Mouse (Mus musculus): ENCODE results near the gene Tssc4. TPM values are rescaled to one million over a fixed set of nuclear protein-coding genes. Genes with fewer than 3 reads are reported as not detected.

Gene Tssc4
- total RNA-seq, 1 experiment, result 51.0 TPM

- Histone ChIP-seq H3K9ac (ENCODE audit: insufficient read depth, low read depth, low read length, poor library complexity, severe bottlenecking) (no peak overlapping the region), H3K9me3 (ENCODE audit: control insufficient read depth, insufficient read depth, low read depth, low read length) (no peaks in the 10 kb centered on the region), H3K27ac (ENCODE audit: insufficient read depth, low read depth, low read length, poor library complexity, severe bottlenecking) (no peak overlapping the region), H3K36me3 (ENCODE audit: control insufficient read depth, insufficient read depth, low read length, poor library complexity, severe bottlenecking) (no peaks in the 10 kb centered on the region), H3K4me1 (ENCODE audit: control insufficient read depth in 2 of 2, insufficient read depth in 2 of 2, low read length in 2 of 2, poor library complexity in 1 of 2) (no peaks in the 10 kb centered on the region; a peak in 1 of 4 replicates), H3K4me3 (ENCODE audit: insufficient read depth in 1 of 2, low read depth in 1 of 2, low read length in 2 of 2, poor library complexity in 1 of 2, severe bottlenecking in 1 of 2) (no peak overlapping the region)
- no peak for TF ChIP-seq ZC3H11A (IDR thresholded peaks at IDR 0.05; ENCODE audit: borderline replicate concordance, low read depth, low read length)
- TF ChIP-seq HCFC1 (IDR thresholded peaks at IDR 0.05; ENCODE audit: borderline replicate concordance, insufficient read depth, low read length), result no peak
- no peak for TF ChIP-seq MAFK (IDR thresholded peaks at IDR 0.05; ENCODE audit: insufficient read depth, low read depth, low read length)
- TF ChIP-seq CHD2 (IDR thresholded peaks at IDR 0.05; ENCODE audit: low read depth, low read length), result no peak
- no peak for TF ChIP-seq ZNF384 (IDR thresholded peaks at IDR 0.05; ENCODE audit: low read depth, low read length)
- DNase-seq (ENCODE audit: low read depth, low spot score), result no peak
- in situ Hi-C loops (cut with MboI; ENCODE audit: low sequenced_read_pairs in 2 of 2, unreplicated experiment in 2 of 2), result no loop called here
These were observed 42.7 kb downstream of the Tssc4 start for GRCm38 (mm10) chr7:143111719-143112118.

- in situ Hi-C loops (cut with MboI; ENCODE audit: low sequenced_read_pairs in 2 of 2, unreplicated experiment in 2 of 2), result no loop called here
- TF ChIP-seq ZNF384 (IDR thresholded peaks at IDR 0.05; ENCODE audit: low read depth, low read length), result no peak
- no peak for TF ChIP-seq MAFK (IDR thresholded peaks at IDR 0.05; ENCODE audit: insufficient read depth, low read depth, low read length)
- no peak for TF ChIP-seq CHD2 (IDR thresholded peaks at IDR 0.05; ENCODE audit: low read depth, low read length)
- no peak for TF ChIP-seq ZC3H11A (IDR thresholded peaks at IDR 0.05; ENCODE audit: borderline replicate concordance, low read depth, low read length)
- no peak for TF ChIP-seq HCFC1 (IDR thresholded peaks at IDR 0.05; ENCODE audit: borderline replicate concordance, insufficient read depth, low read length)
- no peak overlapping the region for H3K9ac ChIP-seq (ENCODE audit: insufficient read depth, low read depth, low read length, poor library complexity, severe bottlenecking)
- no peak overlapping the region for H3K27ac ChIP-seq (ENCODE audit: insufficient read depth, low read depth, low read length, poor library complexity, severe bottlenecking)
- peaks cover 0 to 2% of the 10 kb centered on the region in 2 experiments; a peak in 2 of 4 replicates for H3K4me1 ChIP-seq (ENCODE audit: control insufficient read depth in 2 of 2, insufficient read depth in 2 of 2, low read length in 2 of 2, poor library complexity in 1 of 2)
- H3K36me3 ChIP-seq (ENCODE audit: control insufficient read depth, insufficient read depth, low read length, poor library complexity, severe bottlenecking), result no peaks in the 10 kb centered on the region
- H3K9me3 ChIP-seq (ENCODE audit: control insufficient read depth, insufficient read depth, low read depth, low read length), result no peaks in the 10 kb centered on the region
- DNase-seq (ENCODE audit: low read depth, low spot score), result no peak
- H3K4me3 ChIP-seq (ENCODE audit: insufficient read depth in 1 of 2, low read depth in 1 of 2, low read length in 2 of 2, poor library complexity in 1 of 2, severe bottlenecking in 1 of 2), result no peak overlapping the region
These were observed 43.3 kb downstream of the Tssc4 start for GRCm38 (mm10) chr7:143112395-143112794.

GRCm38 (mm10) chr7:143114773-143115172 lies 45.7 kb downstream of the Tssc4 start:
- no peak overlapping the region for H3K27ac ChIP-seq (ENCODE audit: insufficient read depth, low read depth, low read length, poor library complexity, severe bottlenecking)
- H3K9ac ChIP-seq (ENCODE audit: insufficient read depth, low read depth, low read length, poor library complexity, severe bottlenecking), result no peak overlapping the region
- peaks cover 2 to 16% of the 10 kb centered on the region in 2 experiments; a peak in 3 of 4 replicates for H3K4me1 ChIP-seq (ENCODE audit: control insufficient read depth in 2 of 2, insufficient read depth in 2 of 2, low read length in 2 of 2, poor library complexity in 1 of 2)
- no peaks in the 10 kb centered on the region for H3K9me3 ChIP-seq (ENCODE audit: control insufficient read depth, insufficient read depth, low read depth, low read length)
- no peak for DNase-seq (ENCODE audit: low read depth, low spot score)
- in situ Hi-C loops (cut with MboI; ENCODE audit: low sequenced_read_pairs in 2 of 2, unreplicated experiment in 2 of 2), result no loop called here
- H3K36me3 ChIP-seq (ENCODE audit: control insufficient read depth, insufficient read depth, low read length, poor library complexity, severe bottlenecking), result no peaks in the 10 kb centered on the region
- H3K4me3 ChIP-seq (ENCODE audit: insufficient read depth in 1 of 2, low read depth in 1 of 2, low read length in 2 of 2, poor library complexity in 1 of 2, severe bottlenecking in 1 of 2), result no peak overlapping the region
- TF ChIP-seq HCFC1 (IDR thresholded peaks at IDR 0.05; ENCODE audit: borderline replicate concordance, insufficient read depth, low read length) (no peak), ZC3H11A (IDR thresholded peaks at IDR 0.05; ENCODE audit: borderline replicate concordance, low read depth, low read length) (peak; percentile 82; the same call in 1 of the 2 replicates)

GRCm38 (mm10) chr7:143116521-143116920 lies 47.5 kb downstream of the Tssc4 start:
- DNase-seq (ENCODE audit: low read depth, low spot score), result no peak
- no peak overlapping the region for H3K9ac ChIP-seq (ENCODE audit: insufficient read depth, low read depth, low read length, poor library complexity, severe bottlenecking)
- H3K4me1 ChIP-seq (ENCODE audit: control insufficient read depth in 2 of 2, insufficient read depth in 2 of 2, low read length in 2 of 2, poor library complexity in 1 of 2), result peaks cover 16 to 30% of the 10 kb centered on the region in 2 experiments
- H3K9me3 ChIP-seq (ENCODE audit: control insufficient read depth, insufficient read depth, low read depth, low read length), result no peaks in the 10 kb centered on the region
- TF ChIP-seq MAFK (IDR thresholded peaks at IDR 0.05; ENCODE audit: insufficient read depth, low read depth, low read length) (no peak), ZC3H11A (IDR thresholded peaks at IDR 0.05; ENCODE audit: borderline replicate concordance, low read depth, low read length) (no peak), ZNF384 (IDR thresholded peaks at IDR 0.05; ENCODE audit: low read depth, low read length) (no peak), CHD2 (IDR thresholded peaks at IDR 0.05; ENCODE audit: low read depth, low read length) (no peak), HCFC1 (IDR thresholded peaks at IDR 0.05; ENCODE audit: borderline replicate concordance, insufficient read depth, low read length) (no peak)
- H3K4me3 ChIP-seq (ENCODE audit: insufficient read depth in 1 of 2, low read depth in 1 of 2, low read length in 2 of 2, poor library complexity in 1 of 2, severe bottlenecking in 1 of 2), result no peak overlapping the region
- in situ Hi-C loops (cut with MboI; ENCODE audit: low sequenced_read_pairs in 2 of 2, unreplicated experiment in 2 of 2), result no loop called here
- H3K27ac ChIP-seq (ENCODE audit: insufficient read depth, low read depth, low read length, poor library complexity, severe bottlenecking), result no peak overlapping the region
- H3K36me3 ChIP-seq (ENCODE audit: control insufficient read depth, insufficient read depth, low read length, poor library complexity, severe bottlenecking), result no peaks in the 10 kb centered on the region

GRCm38 (mm10) chr7:143119407-143119806 lies 50.4 kb downstream of the Tssc4 start:
- TF ChIP-seq CHD2 (IDR thresholded peaks at IDR 0.05; ENCODE audit: low read depth, low read length) (no peak), ZNF384 (IDR thresholded peaks at IDR 0.05; ENCODE audit: low read depth, low read length) (no peak), ZC3H11A (IDR thresholded peaks at IDR 0.05; ENCODE audit: borderline replicate concordance, low read depth, low read length) (no peak)
- H3K9me3 ChIP-seq (ENCODE audit: control insufficient read depth, insufficient read depth, low read depth, low read length), result no peaks in the 10 kb centered on the region
- DNase-seq (ENCODE audit: low read depth, low spot score), result no peak
- peak overlapping the region; percentile 89 for H3K27ac ChIP-seq (ENCODE audit: insufficient read depth, low read depth, low read length, poor library complexity, severe bottlenecking)
- in situ Hi-C loops (cut with MboI; ENCODE audit: low sequenced_read_pairs in 2 of 2, unreplicated experiment in 2 of 2), result no loop called here
- peaks cover 32 to 54% of the 10 kb centered on the region in 2 experiments for H3K4me1 ChIP-seq (ENCODE audit: control insufficient read depth in 2 of 2, insufficient read depth in 2 of 2, low read length in 2 of 2, poor library complexity in 1 of 2)
- H3K9ac ChIP-seq (ENCODE audit: insufficient read depth, low read depth, low read length, poor library complexity, severe bottlenecking), result peak overlapping the region; percentile 56; the same call in 1 of the 2 replicates
- no peak overlapping the region for H3K4me3 ChIP-seq (ENCODE audit: insufficient read depth in 1 of 2, low read depth in 1 of 2, low read length in 2 of 2, poor library complexity in 1 of 2, severe bottlenecking in 1 of 2)
- no peaks in the 10 kb centered on the region for H3K36me3 ChIP-seq (ENCODE audit: control insufficient read depth, insufficient read depth, low read length, poor library complexity, severe bottlenecking)
